Mouse (Mus musculus) lung, adult 2 months (tissue): ENCODE data around the gene Pemt.

Source experiments
- CTCF ChIP-seq: fragments of 200-500 bp; IDR thresholded peaks from 2 replicates; pipeline ENCODE4 v1.5.1; 2011; ENCODE audit warnings: mild to moderate bottlenecking, low read length, control low read depth; ENCODE audit not compliant: insufficient read depth
- POLR2A ChIP-seq: fragments of 200-500 bp; IDR thresholded peaks from 2 replicates; pipeline ENCODE4 v1.6.1; 2011; ENCODE audit warnings: low read depth, mild to moderate bottlenecking, control low read depth, low read length, borderline replicate concordance; ENCODE audit errors: extremely low read depth

- TF ChIP-seq POLR2A = no peak
- no peak for TF ChIP-seq CTCF
Observed at GRCm38 (mm10) chr11:59994318-59994717, 52.0 kb downstream of the Pemt start.
